Mouse (Mus musculus) erythroblast, embryonic 14.5 days (primary cell): Measurements from ENCODE around the gene Csnk2b.

ENCODE experiments used
- GATA1 ChIP-seq: IDR thresholded peaks from 2 replicates; pipeline ENCODE4 v1.6.1; 2012; ENCODE audit warnings: low read length, inconsistent platforms, mixed read lengths
- TAL1 ChIP-seq: IDR thresholded peaks from 3 replicates; pipeline ENCODE4 v1.6.1; 2012; ENCODE audit warnings: low read length, inconsistent platforms, mixed read lengths

- TF ChIP-seq GATA1: no peak
- no peak for TF ChIP-seq TAL1
Measured at GRCm38 (mm10) chr17:35132174-35132560, 10.3 kb upstream of the Csnk2b start.
